Mouse (Mus musculus) stomach, adult 2 months (tissue): ENCODE data around the gene Sms. TPM values are rescaled to one million over a fixed set of nuclear protein-coding genes. Genes with fewer than 3 reads are reported as not detected.

Experiments used
- polyA plus RNA-seq: library from polyadenylated mRNA; depleted of rRNA; stranded (reverse); fragments of >200 nt; gene quantifications from 2 replicates; pipeline ENCODE4 v1.2.3, GENCODE M21; 2012; rRNA removed

Sms gene
- 4.9 and 6.4 TPM in 2 replicates for polyA plus RNA-seq

DNA sequence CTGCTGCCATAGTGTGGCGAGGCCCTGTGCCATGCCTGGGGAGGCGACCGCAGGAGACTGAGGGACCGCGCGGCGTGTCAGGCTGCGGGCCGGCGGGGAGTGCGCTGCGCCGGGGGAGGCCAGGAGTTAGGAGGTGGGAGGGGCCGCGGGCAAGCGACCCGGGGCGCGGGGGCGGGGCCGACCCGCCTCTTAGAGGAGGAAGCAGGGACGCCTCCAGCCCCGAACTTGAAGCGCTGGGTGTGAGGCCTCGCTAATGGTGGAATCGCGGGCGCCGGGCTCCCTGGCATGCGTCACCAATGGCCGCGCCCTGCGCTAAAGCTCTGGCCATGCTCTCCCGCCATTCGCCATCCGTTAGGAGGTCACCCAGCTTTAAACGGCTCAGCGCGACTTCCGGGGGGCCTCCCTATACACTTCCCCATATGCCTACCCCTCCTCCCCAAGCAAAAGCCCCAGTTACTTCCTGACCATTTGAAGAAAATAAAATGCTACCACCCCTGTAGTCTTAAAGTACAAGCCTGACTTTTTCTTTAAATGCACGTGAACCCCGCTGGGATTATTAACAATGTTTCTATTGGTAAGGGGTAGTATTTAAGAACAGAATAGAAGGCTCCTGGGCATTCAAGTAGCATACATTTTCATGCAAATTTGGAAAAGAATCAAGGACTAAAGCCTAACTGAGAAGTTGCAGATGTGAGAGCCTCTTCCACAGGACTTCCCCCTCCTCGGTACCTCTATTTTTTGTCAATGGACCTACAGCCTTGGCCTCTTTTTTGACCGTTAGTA, at the start of gene Sms:
Gene Sms, minus strand, starts transcription at position 344 of the 783 bp plus-strand sequence.

DNA sequence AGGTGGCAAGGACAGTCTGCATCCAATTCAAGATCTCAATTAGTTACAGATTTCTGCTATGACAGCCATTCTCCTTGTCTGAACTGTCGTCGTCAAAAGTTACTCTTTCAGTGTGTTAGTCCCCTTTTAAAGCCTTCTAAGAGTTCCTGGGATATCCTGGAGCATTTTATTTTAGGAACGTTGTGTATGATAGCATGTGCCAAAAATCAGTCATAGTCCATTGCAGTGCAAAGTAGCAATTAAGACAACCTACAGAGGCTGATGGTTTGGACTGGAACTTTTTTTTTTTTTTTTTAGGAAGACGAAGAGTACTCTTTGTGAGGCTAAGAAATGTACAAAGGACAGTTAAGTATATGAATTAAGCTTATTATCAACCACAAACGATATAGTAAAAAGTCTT, 76.9 kb downstream of the Sms start, which contains the start of gene Phex:
Gene Phex, minus strand, starts transcription at position 101 of the 400 bp plus-strand sequence.

Other genes starting within 250 kb of the Sms start
- gene Phex, start 77.0 kb downstream of the Sms start, polyA plus RNA-seq: not detected in 2 replicates
- 0.03 TPM in 1 of 2 replicates, not detected in the other for gene Yy2, start 76.7 kb upstream of the Sms start, polyA plus RNA-seq
- 0.57 and 2.3 TPM in 2 replicates for gene Mbtps2, start 106.4 kb upstream of the Sms start, polyA plus RNA-seq
- gene Smpx, start 206.6 kb upstream of the Sms start, polyA plus RNA-seq: 1.0 and 2.8 TPM in 2 replicates